Mouse (Mus musculus): Measurements from ENCODE around the gene Bmp5. TPM values are rescaled to one million over a fixed set of nuclear protein-coding genes. Genes with fewer than 3 reads are reported as not detected.
A peak's percentile ranks its signal among the peaks of the same experiment; 100 is the strongest.

Bmp5 gene
- total and polyA plus RNA-seq, 2 experiments = 1.7 to 14.6 TPM

GRCm38 (mm10) chr9:75769042-75769441, 6.1 kb upstream of the Bmp5 start:
- no peak overlapping the region for H3K4me3 ChIP-seq (ENCODE audit: insufficient read depth, low read depth, low read length)
- H3K9ac ChIP-seq (ENCODE audit: low read depth, low read length) = no peak overlapping the region

GRCm38 (mm10) chr9:75776153-75776552, 989 bp downstream of the Bmp5 start:
- peak overlapping the region; percentile 47 for H3K4me3 ChIP-seq (ENCODE audit: insufficient read depth, low read depth, low read length)
- H3K27me3 ChIP-seq (ENCODE audit: control insufficient read depth, insufficient read depth, low read length) = no peaks in the 10 kb centered on the region
- TF ChIP-seq CTCF (IDR thresholded peaks at IDR 0.05; ENCODE audit: low read depth, low read length) (no peak), POLR2A (IDR thresholded peaks at IDR 0.05; ENCODE audit: extremely low read depth, insufficient read depth, low read length) (no peak)
- peak overlapping the region; percentile 34; the same call in 1 of the 2 replicates for H3K9ac ChIP-seq (ENCODE audit: low read depth, low read length)
- no peaks in the 10 kb centered on the region for H3K4me1 ChIP-seq (ENCODE audit: control insufficient read depth, insufficient read depth, low read length)
- H3K36me3 ChIP-seq (ENCODE audit: control insufficient read depth, insufficient read depth, low read length) = no peaks in the 10 kb centered on the region
- peak overlapping the region; percentile 69 for H3K27ac ChIP-seq (replicated peaks; ENCODE audit: insufficient read depth, low read depth, low read length)
- no peak for DNase-seq (ENCODE audit: extremely low read depth, low read depth, low spot score)
- H3K79me2 ChIP-seq (ENCODE audit: control insufficient read depth, insufficient read depth, low read length) = no peaks in the 10 kb centered on the region
- 63% methylated on average over 7 of the region's 7 CpGs for whole genome bisulfite sequencing

More at GRCm38 (mm10) chr9:75769042-75769441, 6.1 kb upstream of the Bmp5 start:
- Histone ChIP-seq H3K4me1 (ENCODE audit: control insufficient read depth, insufficient read depth, low read length) (peaks cover 4% of the 10 kb centered on the region; the same call in 1 of the 2 replicates), H3K27me3 (ENCODE audit: control insufficient read depth, insufficient read depth, low read length) (no peaks in the 10 kb centered on the region), H3K79me2 (ENCODE audit: control insufficient read depth, insufficient read depth, low read length) (no peaks in the 10 kb centered on the region), H3K27ac (replicated peaks; ENCODE audit: insufficient read depth, low read depth, low read length) (no peak overlapping the region), H3K36me3 (ENCODE audit: control insufficient read depth, insufficient read depth, low read length) (no peaks in the 10 kb centered on the region)
- no peak for DNase-seq (ENCODE audit: extremely low read depth, low read depth, low spot score)
- WGBS = 59% methylated on average over 3 of the region's 3 CpGs
- TF ChIP-seq CTCF (IDR thresholded peaks at IDR 0.05; ENCODE audit: low read depth, low read length) (no peak), POLR2A (IDR thresholded peaks at IDR 0.05; ENCODE audit: extremely low read depth, insufficient read depth, low read length) (no peak)

GRCm38 (mm10) chr9:75778762-75779346, 3.7 kb downstream of the Bmp5 start:
- DNase-seq (ENCODE audit: extremely low read depth, low read depth, low spot score) = peak; percentile 23
- H3K79me2 ChIP-seq (ENCODE audit: control insufficient read depth, insufficient read depth, low read length) = no peaks in the 10 kb centered on the region
- no peak overlapping the region for H3K27ac ChIP-seq (replicated peaks; ENCODE audit: insufficient read depth, low read depth, low read length)
- H3K27me3 ChIP-seq (ENCODE audit: control insufficient read depth, insufficient read depth, low read length) = no peaks in the 10 kb centered on the region
- TF ChIP-seq POLR2A (IDR thresholded peaks at IDR 0.05; ENCODE audit: extremely low read depth, insufficient read depth, low read length) = no peak
- no peak for TF ChIP-seq CTCF (IDR thresholded peaks at IDR 0.05; ENCODE audit: low read depth, low read length)
- peak overlapping the region; percentile 41 for H3K4me3 ChIP-seq (ENCODE audit: insufficient read depth, low read depth, low read length)
- no peak overlapping the region for H3K9ac ChIP-seq (ENCODE audit: low read depth, low read length)
- 72% methylated on average over 9 of the region's 9 CpGs for WGBS
- no peaks in the 10 kb centered on the region for H3K36me3 ChIP-seq (ENCODE audit: control insufficient read depth, insufficient read depth, low read length)
- no peaks in the 10 kb centered on the region for H3K4me1 ChIP-seq (ENCODE audit: control insufficient read depth, insufficient read depth, low read length)

- WGBS = 45% methylated on average over 5 of the region's 5 CpGs
These were observed 5.6 kb downstream of the Bmp5 start for GRCm38 (mm10) chr9:75780558-75781276.

DNA sequence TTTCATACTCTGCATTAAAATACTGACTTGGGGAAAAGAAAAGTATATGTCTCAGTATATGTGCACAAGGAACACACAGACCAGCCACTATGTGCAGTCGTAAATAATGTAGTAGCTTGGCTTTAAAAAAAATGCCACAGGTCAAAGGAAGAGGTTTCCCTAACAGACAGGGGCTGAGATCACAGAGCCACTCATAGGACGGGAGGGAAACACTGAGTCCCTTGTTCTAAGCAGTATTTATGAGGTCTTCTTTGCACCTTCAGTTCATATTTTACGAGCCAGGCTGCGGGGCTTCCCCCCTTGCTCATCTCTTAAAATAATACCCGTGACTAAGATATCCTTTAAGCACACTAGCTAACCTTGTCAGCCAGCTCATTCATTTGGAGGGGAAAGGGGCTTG, 6.4 kb downstream of the Bmp5 start:
- H3K36me3 ChIP-seq (ENCODE audit: control insufficient read depth, insufficient read depth, low read length) = no peaks in the 10 kb centered on the region
- no peak for DNase-seq (ENCODE audit: extremely low read depth, low read depth, low spot score)
- TF ChIP-seq POLR2A (IDR thresholded peaks at IDR 0.05; ENCODE audit: extremely low read depth, insufficient read depth, low read length) (no peak), CTCF (IDR thresholded peaks at IDR 0.05; ENCODE audit: low read depth, low read length) (no peak)
- no peak overlapping the region for H3K27ac ChIP-seq (replicated peaks; ENCODE audit: insufficient read depth, low read depth, low read length)
- H3K4me3 ChIP-seq (ENCODE audit: insufficient read depth, low read depth, low read length) = no peak overlapping the region
- H3K79me2 ChIP-seq (ENCODE audit: control insufficient read depth, insufficient read depth, low read length) = no peaks in the 10 kb centered on the region
- no peaks in the 10 kb centered on the region for H3K27me3 ChIP-seq (ENCODE audit: control insufficient read depth, insufficient read depth, low read length)
- WGBS = 65% methylated on average over 5 of the region's 5 CpGs
- no peak overlapping the region for H3K9ac ChIP-seq (ENCODE audit: low read depth, low read length)
- no peaks in the 10 kb centered on the region for H3K4me1 ChIP-seq (ENCODE audit: control insufficient read depth, insufficient read depth, low read length)

More at GRCm38 (mm10) chr9:75780558-75781276, 5.6 kb downstream of the Bmp5 start:
- no peaks in the 10 kb centered on the region for H3K36me3 ChIP-seq (ENCODE audit: control insufficient read depth, insufficient read depth, low read length)
- no peaks in the 10 kb centered on the region for H3K27me3 ChIP-seq (ENCODE audit: control insufficient read depth, insufficient read depth, low read length)
- no peaks in the 10 kb centered on the region for H3K79me2 ChIP-seq (ENCODE audit: control insufficient read depth, insufficient read depth, low read length)
- H3K4me3 ChIP-seq (ENCODE audit: insufficient read depth, low read depth, low read length) = 0 out of 2 replicates have a peak overlapping the region, but pooled peaks have one; percentile 23
- no peaks in the 10 kb centered on the region for H3K4me1 ChIP-seq (ENCODE audit: control insufficient read depth, insufficient read depth, low read length)
- no peak overlapping the region for H3K27ac ChIP-seq (replicated peaks; ENCODE audit: insufficient read depth, low read depth, low read length)
- DNase-seq (ENCODE audit: extremely low read depth, low read depth, low spot score) = no peak
- TF ChIP-seq POLR2A (IDR thresholded peaks at IDR 0.05; ENCODE audit: extremely low read depth, insufficient read depth, low read length) = no peak
- no peak for TF ChIP-seq CTCF (IDR thresholded peaks at IDR 0.05; ENCODE audit: low read depth, low read length)
- no peak overlapping the region for H3K9ac ChIP-seq (ENCODE audit: low read depth, low read length)

- Histone ChIP-seq H3K4me3 (ENCODE audit: insufficient read depth, low read depth, low read length) (no peak overlapping the region), H3K79me2 (ENCODE audit: control insufficient read depth, insufficient read depth, low read length) (no peaks in the 10 kb centered on the region), H3K27me3 (ENCODE audit: control insufficient read depth, insufficient read depth, low read length) (no peaks in the 10 kb centered on the region), H3K27ac (replicated peaks; ENCODE audit: insufficient read depth, low read depth, low read length) (no peak overlapping the region), H3K9ac (ENCODE audit: low read depth, low read length) (no peak overlapping the region), H3K36me3 (ENCODE audit: control insufficient read depth, insufficient read depth, low read length) (no peaks in the 10 kb centered on the region), H3K4me1 (ENCODE audit: control insufficient read depth, insufficient read depth, low read length) (no peaks in the 10 kb centered on the region)
- 90% methylated on average over 2 of the region's 2 CpGs for WGBS
- DNase-seq (ENCODE audit: extremely low read depth, low read depth, low spot score) = no peak
- TF ChIP-seq POLR2A (IDR thresholded peaks at IDR 0.05; ENCODE audit: extremely low read depth, insufficient read depth, low read length) (no peak), CTCF (IDR thresholded peaks at IDR 0.05; ENCODE audit: low read depth, low read length) (0 out of 2 replicates have a peak, but pooled peaks have one; percentile 21)
These were observed 8.4 kb downstream of the Bmp5 start for GRCm38 (mm10) chr9:75783573-75783972.
